Mouse (Mus musculus) CD4-positive, CD25-positive, alpha-beta regulatory T cell, adult 2 months (primary cell): ENCODE measurements around the gene Ginm1.
"Not testable (repeated sequence)": the region's sequence is repeated elsewhere in the genome, so short reads cannot be mapped to it uniquely, and the experiment has no call there.

Experiments used
- DNase-seq: peaks from one replicate; pipeline ENCODE4 v3.0.0-alpha.2; 2012; ENCODE audit warnings: low read depth, low spot score

Gene Ginm1

DNA sequence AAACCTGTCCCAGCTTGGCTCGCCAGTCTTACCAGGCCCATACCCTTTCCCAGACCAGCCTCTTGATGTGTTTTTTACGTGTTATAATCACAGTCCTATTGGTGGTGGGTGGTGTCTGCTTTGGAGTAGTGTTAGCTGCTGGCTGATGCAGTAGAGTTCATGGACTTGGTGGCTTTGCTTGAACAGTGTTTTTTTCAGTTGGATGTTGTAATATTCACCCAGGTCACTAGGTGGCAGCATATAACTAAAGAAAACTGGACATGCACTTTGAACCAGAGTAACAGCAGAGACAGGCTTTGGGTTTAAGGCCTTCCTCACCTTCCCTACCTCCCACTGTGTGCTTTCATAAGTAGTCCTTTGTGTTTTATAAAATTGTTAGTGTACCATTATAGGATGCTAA is 17.3 kb upstream of the Ginm1 start:
- DNase-seq: peak; percentile 83

DNA sequence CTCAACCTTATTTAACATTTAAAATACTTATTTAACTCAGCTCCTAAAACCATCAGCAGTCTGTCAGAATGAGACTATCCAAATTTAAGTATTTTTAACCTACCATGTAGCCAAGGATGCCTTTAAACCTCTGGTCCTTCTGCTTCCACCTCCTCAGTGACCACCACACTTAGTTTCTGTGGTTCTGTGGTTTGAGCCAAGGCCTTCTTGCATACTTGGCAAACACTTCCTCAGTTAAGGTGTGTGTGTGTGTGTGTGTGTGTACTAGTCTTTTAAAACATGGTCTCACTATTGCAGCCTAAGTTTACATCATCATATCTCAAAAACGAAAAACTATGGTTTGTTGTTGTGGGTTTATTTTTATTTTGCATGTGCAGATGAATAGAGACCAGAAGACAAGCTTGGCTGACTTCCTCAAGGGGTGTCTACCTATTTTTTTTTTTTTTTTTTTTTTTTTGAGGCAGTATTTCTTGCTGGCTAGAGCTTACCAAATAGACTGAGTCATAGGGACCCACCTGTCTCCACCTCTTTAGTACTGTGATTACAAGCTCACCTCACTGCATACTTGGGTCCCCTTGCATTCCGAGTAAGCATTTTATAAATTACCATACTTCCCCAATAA is 10.0 kb upstream of the Ginm1 start:
- no peak for DNase-seq

DNA sequence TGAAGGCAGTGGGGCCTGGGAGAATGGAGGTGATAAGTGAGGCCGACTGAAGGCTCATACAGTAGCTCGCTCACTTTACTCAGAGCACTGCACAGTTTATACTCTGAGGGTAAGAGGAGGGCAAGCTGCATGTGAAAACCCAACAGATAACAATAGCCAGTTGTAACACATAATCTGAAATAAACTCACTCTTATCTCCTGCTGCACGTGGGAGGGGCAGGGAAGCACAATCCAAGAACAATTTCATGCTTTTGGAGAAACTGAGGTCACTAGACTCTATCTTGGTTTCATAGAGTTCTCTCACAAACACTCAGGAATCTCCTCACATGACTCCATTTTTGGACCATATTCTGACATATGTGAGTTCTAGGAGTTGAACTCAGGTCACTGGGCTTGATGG is 8.6 kb upstream of the Ginm1 start:
- DNase-seq: no peak

DNA sequence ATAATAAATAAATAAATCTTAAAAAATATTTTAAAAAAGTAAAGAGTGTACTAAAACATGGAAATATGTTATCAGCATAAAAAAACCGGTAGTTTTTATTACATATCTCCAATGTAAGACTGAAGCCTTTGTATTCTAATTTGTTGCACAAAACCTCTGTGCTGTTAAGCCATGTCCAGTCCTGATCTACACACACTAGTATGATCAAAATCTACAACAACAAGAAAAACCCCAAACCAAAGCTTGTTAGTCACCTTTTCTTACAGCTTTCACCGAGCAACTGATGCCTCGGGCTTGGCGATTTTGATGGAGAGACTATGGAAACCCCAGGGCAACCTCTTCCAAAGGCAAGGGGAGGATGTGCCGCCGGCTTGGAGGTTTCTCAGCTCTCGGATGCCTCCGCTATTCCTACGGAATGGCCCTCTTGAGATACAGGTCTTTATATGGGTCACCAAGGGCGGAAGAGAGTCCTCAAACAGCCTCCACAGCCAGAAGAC is 322 bp downstream of the Ginm1 start:
- no peak for DNase-seq

DNA sequence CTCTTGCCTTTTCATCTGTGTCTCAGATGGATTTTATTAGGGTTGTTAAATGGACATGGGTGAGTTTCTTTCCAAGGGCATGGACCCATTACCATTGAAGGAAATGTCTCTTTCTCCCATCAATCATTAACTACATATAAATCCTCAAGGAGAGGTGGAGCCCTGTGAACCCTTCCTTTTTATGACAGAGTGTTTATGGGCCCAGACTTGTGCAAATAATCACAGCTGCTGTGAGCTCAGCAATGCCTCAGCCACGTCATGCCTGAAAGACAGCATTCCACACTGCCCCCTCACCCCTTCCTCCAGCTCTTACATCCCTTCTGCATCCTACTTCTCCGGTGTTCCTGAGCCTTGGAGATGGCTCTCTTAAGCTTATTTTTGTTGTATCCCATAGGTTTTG is 5.3 kb downstream of the Ginm1 start:
- no peak for DNase-seq

DNA sequence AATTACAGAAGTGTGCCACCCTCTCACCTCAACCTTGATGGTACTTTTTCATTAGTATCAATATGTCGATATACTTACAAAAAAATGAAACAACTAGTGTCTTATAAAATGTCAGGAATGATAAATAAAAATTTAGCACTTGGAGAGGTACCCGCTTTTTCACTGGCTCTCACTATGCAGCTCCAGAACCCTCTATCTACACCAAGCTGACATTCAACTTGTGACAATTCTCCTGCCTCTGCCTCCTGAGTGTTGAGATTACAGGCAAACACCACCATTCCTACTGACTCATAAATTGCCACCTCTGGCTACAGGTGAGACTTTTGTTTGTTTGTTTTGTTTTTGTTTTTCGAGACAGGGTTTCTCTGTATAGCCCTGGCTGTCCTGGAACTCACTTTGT is 11.4 kb downstream of the Ginm1 start:
- no peak for DNase-seq

DNA sequence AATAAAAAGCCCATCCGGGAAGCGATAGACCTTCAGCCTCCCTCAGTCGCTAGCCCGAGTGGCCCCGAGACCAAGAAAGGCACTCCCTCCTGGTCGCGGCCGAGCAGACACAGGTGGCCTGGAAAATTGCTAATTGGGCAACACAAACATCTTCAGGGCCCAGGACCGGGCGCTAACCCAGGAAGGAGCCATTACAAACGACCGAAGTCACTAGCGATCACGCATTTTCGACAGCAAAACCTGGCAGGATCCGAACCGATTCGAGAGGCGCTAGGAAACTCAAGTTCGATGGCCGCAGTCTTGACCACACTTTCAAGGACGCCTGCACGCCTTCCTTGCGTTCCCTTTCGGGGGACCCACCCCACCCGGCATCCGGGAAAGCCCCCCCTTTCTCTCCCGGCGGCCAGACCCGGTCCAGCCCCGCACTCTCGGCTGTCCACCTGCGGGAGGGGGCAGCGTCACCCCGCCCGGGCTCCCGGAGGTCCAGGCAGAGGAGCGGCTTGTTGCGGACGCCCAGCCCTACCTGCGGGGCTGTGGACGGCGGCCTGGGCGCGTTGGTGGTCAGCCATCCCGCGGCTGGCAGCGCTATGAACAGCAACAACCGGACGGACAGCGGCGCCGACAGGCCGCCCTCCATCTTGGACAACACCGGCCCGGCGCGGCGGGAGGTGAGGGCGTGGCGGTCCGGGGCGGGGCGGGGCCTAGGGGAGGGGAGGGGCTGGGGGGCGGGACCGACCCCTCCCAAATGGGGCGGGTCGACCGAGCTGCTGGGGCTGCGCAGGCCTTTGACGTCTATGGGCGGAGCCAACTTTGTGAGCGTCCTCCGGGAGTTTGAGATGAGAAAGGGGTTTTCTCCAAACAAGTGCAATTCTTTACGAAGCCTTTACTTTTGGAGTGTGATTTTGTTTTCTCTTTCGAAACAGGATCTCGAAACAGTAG is 12.1 kb downstream of the Ginm1 start:
- peak; percentile 96 for DNase-seq

DNA sequence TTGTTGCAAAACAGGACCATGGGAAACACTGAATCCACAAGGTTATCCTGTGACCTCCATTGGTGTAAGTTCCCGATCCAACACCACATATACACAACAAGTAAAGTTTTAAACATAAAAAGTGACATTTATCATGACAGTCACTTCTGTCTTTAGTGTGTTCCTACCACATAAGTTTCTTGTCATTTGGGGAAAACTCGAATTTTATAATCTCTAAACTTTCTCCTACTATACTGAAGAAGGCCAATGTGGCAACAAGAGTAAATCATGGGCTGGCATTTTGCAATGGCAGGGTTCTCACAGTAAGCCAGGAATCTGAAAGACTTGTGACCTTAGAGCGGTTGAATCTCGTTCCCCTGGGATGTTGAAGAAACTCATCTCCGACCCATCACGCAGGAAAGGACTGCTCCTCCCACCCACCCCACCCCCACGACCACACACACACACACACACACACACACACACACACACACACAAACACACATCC is 12.8 kb downstream of the Ginm1 start:
- no peak for DNase-seq

DNA sequence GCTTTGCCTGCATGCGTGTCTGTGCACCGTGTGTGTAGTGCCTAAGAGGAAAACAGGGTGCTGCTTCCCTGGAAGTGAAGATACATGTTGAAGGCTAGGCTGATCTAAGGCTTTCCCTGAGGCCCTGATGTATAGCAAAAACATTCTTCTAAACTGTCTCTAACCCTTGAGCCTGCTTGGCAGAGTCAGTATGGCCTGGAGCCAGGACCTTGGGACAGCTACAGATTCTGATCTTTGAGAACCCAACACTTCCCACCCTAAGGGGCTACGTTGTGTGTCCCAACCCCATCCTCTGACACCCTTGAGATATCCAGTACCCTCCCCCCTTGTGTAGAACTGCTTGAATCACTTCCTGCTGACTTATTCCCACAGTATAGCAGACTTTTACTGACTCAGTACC is 14.3 kb downstream of the Ginm1 start:
- DNase-seq: no peak

DNA sequence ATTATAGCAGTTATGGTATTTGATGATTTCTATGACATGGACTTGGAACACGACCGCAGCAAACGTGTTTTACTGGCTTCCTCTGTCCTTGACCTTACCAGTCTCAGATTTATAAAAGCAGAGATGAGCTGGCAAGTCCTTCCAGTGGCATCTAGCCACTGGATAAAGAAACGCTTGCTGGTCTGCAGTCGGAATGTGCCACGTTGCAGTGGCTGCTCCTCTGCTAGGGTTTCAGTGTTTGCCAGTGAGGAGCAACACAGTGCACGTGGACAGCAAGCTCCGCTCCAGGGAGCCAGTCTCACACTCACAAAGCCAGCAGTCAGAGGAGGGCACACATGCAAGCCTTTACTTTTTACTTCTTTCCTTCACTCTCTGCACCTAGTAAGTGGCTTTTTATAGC is 17.2 kb downstream of the Ginm1 start:
- no peak for DNase-seq

DNA sequence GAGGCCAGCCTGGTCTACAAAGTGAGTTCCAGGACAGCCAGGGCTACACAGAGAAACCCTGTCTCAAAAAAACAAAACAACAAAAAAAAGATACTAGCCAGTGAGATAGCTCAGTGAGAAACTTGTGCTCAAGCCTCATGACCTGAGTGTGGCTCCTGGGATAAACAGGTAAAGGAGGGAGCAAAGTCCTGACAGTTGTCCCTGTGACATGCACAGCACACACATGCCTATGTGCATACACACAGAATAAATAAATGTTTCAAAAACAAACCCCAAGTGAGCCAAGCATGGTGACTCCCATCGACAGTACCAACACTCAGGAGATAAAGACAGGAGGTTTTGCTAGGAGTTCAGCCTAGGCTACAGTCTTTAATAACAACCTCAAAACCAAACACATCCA is 19.9 kb downstream of the Ginm1 start:
- no peak for DNase-seq

DNA sequence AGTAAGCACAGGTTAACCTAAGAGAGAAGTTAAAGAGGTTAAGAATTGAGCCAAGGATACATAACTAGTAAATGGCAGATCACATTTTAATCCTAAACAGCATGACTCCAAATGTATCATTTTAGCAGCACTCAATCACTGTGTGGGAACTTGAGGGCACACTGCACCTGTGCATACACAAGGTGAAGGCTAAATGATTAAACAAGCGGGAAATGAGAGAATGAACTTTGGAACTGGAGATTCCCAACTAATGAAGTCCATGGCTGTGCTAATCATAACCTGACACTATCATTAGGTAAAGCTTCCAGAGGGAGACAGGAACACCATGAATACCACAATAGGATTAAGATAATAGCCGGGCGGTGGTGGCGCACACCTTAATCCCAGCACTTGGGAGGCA is 20.3 kb downstream of the Ginm1 start:
- no peak for DNase-seq

DNA sequence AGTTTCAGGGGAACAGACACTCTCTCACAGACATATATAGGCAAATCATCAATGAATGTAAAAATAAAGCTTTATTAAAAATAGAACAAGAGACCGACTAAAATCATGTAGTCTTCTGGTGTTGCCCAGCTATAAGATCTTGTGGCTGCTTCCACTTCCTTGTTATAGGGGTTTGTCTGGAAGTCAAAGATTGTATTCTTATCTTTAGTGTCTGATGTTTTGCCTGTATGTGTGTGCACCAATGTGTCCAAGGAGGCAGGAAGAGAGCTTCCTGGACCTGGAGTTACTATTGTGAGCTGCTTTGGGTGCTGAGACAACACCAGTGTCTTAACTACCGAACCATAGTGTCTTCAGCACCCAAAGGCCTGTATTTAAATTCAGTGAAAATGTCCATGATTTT is 35.1 kb downstream of the Ginm1 start:
- no peak for DNase-seq

DNA sequence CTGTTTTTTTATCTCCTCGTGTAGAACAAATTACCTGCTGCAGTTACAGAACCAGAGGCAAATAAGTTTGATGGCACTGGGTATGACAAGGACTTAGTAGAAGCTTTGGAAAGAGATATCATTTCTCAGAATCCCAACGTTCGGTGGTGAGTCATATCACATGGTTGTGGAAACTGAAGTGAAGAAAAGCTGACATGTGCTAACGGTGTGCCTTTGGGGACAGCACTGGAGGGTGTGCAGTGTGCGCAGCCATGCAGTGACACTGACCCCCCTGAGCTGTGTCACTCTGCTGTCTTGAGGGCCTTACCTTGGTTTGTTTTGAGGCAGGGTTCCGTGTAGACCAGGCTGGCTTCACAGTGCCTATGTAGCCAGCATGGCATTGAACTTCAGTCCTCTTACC is 43.9 kb downstream of the Ginm1 start:
- DNase-seq: no peak

DNA sequence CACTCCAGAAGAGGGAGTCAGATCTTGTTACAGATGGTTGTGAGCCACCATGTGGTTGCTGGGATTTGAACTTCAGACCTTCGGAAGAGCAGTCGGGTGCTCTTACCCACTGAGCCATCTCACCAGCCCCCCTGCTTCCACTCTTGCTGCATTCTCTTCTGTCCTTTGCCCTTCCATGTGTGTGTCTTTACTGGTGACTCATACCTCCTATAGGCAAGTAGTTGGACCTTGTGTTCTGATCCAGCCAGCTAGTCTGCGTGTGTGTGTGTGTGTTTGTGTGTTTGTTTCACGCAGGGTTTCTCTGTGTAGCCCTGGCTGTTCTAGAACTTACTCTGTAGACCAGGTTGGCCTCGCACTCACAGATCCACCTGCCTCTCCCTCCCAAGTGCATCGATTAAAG is 47.1 kb downstream of the Ginm1 start:
- DNase-seq: not testable (repeated sequence)

DNA sequence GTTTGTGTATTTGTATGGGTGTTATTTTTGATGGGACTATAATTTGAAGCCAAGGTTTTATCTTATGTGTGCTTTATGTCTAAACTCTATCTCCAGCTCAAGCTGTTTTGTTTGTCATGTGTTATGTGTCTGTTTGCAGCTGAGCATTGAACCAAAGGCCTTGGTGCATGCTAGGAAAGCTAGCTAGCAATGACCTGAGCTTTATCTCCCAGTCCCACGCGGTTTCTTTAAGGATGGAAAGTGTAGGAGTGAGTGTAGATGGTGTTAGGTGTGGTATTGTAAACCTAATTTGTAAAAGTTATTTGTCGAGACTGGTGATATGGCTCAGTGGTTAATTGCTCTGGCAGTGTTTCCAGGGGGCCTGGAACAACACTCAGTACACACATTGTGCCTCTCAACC is 54.7 kb downstream of the Ginm1 start:
- DNase-seq: no peak

DNA sequence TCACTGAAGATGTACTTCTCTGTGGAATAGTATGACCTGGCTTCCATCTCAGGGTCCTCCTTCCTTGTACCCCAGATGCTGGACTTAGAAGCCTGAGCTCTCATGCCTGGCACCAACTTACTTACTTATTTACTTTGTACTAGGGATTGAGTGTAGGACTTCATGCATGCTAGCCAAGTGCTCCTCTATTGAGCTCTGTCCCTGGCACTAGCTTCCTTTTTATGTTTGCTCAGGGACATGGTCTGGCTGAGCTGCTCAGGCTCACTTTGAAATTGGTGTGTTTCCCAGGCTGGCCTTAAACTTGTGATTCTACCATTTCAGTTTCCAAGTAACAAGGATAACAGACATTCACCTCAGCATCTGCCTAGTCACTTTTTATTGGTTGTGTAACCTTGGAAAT is 55.5 kb downstream of the Ginm1 start:
- no peak for DNase-seq

DNA sequence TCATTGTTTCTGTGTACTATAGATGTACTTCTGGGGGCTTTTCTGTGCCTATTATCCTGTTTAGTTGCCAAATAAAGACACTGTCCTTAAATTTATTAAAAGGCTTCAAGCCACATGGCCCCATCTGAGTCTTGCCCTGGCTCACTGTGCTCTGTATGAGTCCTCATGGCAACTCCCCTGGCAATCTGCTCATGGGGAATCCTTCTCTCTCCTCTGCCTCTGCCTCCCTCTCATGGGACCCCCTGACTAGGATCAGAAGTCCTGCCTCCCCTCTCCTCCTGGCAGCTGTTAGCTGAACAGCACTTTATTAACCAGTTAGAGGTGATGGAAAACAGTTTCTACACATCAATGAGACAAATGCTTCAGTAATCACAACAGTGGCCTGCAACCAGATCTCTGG is 61.0 kb downstream of the Ginm1 start:
- DNase-seq: no peak

DNA sequence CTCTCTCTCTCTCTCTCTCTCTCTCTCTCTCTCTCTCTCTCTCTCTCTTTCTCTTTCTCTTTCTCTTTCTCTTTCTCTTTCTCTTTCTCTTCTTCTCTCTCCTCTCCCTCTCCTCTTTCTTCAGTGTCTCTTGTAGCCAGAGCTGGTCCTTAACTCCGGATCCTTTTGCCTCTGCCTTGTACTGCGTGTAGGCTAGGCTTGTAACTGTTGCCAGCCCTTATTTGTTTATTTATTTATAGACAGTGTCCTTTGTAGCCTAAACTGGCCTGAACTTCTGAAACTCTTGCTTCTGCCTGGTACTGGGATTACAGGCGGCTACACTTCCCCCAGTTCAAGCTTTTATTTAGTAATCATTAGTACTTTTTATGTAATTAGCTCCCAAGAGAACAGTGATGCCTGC is 65.6 kb downstream of the Ginm1 start:
- peak; percentile 29 for DNase-seq

DNA sequence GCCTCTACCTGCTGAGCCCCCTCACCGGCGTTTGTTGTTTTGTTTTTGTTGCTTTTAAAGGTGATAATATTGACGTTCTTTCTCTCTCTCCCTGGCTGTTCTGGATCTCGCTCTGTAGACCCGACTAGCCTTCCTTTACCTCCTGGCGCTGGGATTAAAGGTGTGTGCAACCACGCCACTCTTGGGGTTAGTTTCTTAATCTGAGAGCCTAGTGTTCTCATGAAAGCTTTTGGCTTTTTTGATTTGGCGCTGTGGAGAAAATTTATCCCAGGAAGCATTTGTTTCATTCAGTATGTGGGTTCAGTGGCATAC is 66.2 kb downstream of the Ginm1 start:
- peak; percentile 35 for DNase-seq

DNA sequence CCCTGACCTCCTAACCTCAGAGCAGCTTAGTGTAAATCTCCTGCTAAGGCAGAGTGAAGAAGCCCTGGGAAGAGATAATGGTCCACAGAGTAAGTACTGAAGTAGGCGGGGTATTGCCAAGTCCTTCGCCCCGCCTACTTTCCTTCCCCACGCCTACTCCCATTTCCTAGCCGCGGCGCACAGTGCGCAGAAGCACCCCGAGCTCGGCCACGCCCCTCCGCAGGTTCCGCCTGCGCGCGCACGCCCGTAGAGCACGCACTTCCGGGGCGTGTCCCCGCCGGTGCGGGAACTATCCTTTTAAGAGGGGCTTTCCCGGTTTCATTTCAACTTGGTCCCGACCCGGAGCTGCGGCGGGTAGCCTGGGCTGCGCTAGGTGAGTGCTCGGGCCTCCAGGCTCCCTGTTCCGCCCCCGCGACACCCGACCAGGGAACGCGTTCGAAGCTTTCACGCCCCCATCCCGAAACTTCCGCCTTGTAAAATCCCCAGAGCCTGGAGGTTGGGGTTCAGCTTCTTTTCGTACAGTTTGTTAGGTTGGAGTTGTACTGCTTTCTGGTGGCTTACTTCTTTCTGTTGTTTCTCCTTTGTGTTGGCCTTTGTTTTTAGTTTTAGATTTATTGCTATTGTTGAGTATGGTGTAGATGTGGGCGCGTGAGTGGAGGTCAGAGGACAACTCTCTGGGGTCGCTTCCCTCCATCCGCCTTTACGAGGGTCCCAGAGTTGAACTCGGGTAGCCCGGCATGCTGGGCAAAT is 66.7 kb downstream of the Ginm1 start, which contains the start of gene Katna1:
Gene Katna1 (plus strand): TSS at position 250 of the 750 bp plus-strand sequence.
- peak; percentile 99 for DNase-seq
